Mouse (Mus musculus): ENCODE measurements around the gene Slc28a1.
A peak's percentile ranks its signal among the peaks of the same experiment; 100 is the strongest.

Gene Slc28a1

DNA sequence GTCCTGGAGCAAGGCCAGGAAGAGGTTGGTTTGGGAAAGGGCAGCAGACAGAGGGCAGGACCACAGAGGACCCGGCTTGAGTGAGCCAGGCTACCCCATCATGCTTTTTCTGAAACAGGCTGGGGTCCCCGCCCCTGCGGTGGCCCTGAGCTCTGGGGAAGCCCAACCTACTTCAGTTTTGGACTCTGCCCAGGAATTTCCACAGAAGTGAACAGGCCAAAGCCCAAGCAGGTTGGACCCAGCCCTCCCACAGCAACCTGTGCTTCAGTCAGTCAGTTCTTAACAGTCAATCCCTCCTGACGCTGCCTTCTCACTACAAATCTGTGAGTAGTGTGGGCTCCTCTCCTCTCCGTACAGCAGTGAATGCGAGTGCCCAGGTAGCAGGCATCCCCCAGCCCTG lies at the start of gene Slc28a1:
Gene Slc28a1, plus strand, starts transcription at position 245 of the 400 bp plus-strand sequence.
- DNase-seq = peak; percentile 75 to 82

GRCm38 (mm10) chr7:81066714-81067113 lies 47.9 kb upstream of the Slc28a1 start:
- DNase-seq = no peak

DNA sequence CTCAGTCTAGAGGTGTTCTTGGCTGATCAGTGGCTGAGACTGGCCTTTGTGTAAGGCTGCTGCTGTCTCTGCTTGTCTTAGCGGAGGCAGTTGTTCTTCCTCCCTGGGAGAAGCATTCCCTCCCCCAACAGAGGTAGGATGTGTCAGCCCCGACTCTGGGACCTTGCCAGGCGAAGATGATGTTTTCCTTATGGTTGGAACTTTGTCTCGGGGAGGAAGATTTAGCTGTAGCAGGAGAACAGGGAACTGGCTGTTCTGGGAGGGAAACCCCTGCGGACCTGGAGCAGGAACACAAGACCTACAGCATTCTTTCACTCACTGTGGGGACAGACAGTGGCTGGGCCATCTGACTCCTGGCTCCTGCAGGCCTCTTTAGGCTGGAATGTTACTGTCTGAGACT lies 42.1 kb upstream of the Slc28a1 start:
- no peak for DNase-seq

GRCm38 (mm10) chr7:81073273-81073672 lies 41.3 kb upstream of the Slc28a1 start:
- DNase-seq = no peak

GRCm38 (mm10) chr7:81074546-81074945 lies 40.1 kb upstream of the Slc28a1 start:
- DNase-seq = no peak

- no peak for DNase-seq
Observed at GRCm38 (mm10) chr7:81075299-81075698, 39.3 kb upstream of the Slc28a1 start.

GRCm38 (mm10) chr7:81075732-81076131 lies 38.9 kb upstream of the Slc28a1 start:
- no peak for DNase-seq

- no peak for DNase-seq
Observed at GRCm38 (mm10) chr7:81077009-81077408, 37.6 kb upstream of the Slc28a1 start.

- DNase-seq = no peak
Observed at GRCm38 (mm10) chr7:81078740-81079139, 35.9 kb upstream of the Slc28a1 start.

GRCm38 (mm10) chr7:81093420-81093965 lies 21.1 kb upstream of the Slc28a1 start:
- no peak for DNase-seq

GRCm38 (mm10) chr7:81094104-81094757 lies 20.4 kb upstream of the Slc28a1 start:
- no peak for DNase-seq

- no peak for DNase-seq
Observed at GRCm38 (mm10) chr7:81100341-81100740, 14.3 kb upstream of the Slc28a1 start.

DNA sequence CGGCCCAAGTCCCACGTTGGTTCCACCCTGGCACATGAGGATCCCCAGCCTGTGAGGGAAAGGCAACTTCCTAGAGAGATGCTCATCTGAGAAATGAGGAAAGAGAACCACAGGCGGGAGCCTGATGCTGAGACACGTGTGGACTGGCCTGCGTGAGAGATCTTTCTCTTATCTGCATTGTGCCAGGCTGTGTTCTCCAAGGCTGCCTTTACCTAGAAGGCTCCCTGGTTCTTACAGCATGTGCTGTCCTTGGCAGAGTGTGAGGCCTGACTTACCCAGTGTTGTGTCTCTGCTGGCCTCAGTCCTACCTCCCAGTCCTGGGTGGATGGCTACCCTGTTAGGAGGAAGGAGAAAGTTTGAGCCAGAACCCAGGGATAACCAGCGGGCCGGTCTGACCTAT lies 11.7 kb upstream of the Slc28a1 start:
- no peak for DNase-seq

GRCm38 (mm10) chr7:81105525-81105924 lies 9.1 kb upstream of the Slc28a1 start:
- DNase-seq = no peak

DNA sequence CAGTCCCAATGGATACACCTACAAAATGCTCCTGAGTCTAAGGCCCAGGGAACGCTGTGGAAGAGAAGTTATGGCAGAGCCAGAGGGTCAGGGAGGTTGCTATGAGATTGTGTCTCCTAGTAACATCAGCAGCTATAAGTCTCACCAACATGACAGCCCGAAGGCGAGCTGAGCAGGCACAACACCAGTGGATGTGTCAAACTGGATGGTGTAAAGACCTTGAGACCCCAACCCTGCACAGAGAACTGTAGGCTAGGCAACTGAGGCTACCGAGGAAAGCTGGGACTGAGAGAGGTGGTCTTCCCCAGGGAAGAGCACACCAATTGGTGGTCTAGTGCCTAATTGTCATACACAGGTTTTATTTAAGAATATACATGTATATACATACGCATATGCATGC lies 6.4 kb upstream of the Slc28a1 start:
- DNase-seq = no peak

DNA sequence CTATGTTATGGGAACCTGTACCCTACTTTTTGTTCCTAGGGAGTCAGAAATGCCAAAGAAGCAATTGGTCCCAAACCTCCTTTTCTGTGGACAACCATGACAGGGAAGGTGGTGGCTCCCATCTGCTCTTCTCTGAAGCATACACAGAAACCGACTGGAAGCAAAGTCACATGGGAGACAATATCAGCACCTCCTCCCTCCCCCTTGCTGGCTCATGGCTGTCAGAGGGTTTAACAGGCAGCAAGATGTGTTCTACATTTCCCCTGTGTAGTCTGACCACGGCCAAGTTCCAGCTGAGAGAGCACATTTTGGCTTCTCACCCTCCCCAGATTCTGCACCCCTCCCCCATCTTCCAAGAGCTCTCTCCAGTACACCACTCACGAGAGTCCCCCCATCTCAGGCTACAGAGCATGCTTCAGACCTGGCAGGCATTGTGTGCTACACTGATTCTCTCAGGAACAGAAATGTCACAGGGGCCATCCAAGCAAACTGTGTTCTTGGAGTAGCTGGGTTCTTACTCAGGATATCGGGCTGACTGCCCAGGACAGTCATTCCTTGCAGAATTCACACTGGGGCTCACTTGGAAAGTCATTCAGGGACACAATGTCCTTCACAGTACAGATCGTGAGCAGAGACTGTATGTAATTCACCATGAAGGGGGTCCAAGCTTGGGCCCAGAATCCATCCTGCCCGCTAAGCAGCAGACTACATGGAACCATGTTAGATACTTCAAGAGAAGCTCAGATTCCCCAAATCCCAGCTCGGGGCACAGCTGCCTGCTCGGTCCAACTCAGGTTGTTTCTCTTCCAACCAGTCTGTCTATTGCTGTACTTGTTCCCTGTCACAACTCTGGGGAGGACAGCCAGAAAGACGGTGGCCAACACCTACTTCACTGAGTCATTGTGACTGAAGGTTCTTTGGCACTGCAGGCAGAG lies 4.6 kb upstream of the Slc28a1 start:
- DNase-seq = peak in 1 of 2 experiments; percentile 23

GRCm38 (mm10) chr7:81110791-81111190 lies 3.8 kb upstream of the Slc28a1 start:
- no peak for DNase-seq

DNA sequence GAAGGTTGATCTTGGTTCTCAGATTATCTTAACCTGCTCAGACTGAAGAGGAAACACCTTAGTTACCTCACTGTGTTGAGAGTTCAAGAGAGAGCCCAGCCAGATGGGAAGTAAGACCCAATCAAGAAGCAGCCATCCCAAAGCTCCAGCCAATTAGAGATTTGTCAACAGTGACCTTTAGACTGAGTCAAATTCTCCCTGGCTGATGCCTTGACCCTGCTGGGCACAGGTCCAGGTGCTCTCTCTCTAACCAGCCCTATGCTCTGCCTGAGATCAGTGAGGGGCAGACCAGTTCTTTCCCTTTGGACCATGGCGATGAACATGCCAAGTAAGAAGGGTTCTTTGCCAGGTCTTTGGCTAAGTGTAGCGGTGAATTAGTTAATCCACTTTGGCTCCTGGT lies 2.9 kb upstream of the Slc28a1 start:
- DNase-seq = peak; percentile 92

GRCm38 (mm10) chr7:81112686-81113360 lies 1.8 kb upstream of the Slc28a1 start:
- peak; percentile 80 to 82 for DNase-seq

DNA sequence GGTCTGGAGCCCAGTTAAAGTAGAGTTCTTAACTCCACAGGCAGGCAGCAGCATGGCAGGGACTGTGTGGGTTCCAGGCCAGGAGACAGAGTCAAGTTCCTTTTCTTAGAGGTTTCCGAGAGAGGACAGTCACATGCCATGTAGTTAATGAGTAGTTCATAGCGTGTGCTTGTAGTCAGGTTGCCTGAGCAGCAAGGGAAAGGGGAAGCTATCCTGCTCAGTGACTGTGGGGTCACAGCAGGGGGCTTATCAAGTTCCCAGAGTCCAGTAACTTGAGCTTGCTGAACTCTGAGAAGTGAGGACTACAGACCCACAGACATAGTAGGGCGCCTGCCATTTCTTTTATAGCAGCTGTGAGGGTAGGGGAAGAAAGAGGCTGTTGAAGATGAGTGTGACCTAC lies 6.5 kb downstream of the Slc28a1 start:
- DNase-seq = peak; percentile 41 to 65

- DNase-seq = no peak
Observed at GRCm38 (mm10) chr7:81122808-81123207, 8.2 kb downstream of the Slc28a1 start.

DNA sequence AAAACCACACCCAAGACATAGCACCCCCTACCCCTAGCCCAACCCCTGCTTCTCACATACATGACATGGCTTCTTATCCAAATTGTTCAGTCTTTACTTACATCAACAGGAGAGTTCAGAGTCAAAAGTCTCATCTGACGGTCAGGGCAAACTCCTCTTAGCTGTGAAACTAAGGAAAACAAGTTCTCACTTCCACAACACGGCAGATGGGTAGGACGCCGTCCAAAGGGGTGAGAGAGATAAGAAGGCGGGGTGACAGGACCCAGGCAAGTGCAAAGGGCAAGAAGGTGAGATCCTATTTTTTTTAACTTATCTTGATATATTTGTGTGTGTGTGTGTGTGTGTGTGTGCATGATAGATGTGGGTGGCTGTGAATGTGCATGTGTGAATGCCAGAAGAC lies 9.0 kb downstream of the Slc28a1 start:
- peak; percentile 33 to 66 for DNase-seq

DNA sequence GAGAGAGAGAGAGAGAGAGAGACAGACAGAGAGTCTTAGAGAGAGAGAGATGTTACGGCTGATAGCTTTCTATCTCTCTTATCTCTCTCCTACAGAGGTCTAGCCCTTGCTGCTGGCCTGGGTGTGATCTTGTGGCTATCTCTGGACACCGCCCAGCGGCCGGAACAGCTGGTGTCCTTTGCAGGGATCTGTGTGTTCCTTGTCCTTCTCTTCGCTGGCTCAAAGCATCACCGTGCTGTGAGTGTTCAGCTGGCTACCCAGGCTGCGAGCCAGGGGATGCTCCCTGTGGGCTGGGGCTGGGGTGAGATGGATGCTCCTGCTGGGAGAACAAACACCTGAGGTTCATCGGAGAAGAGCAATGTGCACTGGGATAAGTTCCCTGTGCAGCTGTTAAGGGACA lies 10.2 kb downstream of the Slc28a1 start:
- no peak for DNase-seq
